In genomic region chr10:28155688-28156685, GRCm38 (mm10) we compare ENCODE assay signal across 14 mouse cellular contexts.
A peak's percentile ranks its signal among the peaks of the same experiment; 100 is the strongest.
DNase-seq lines count a peak whose midpoint lies in the region; ATAC-seq lines count a peak whose summit lies in the region.
"Had no signal": no experiment of that assay in that cellular context is flagged by ENCODE, and none has a peak within 500 bp of the region (broad histone marks: within the 10 kb centered on the region; RNA-seq: fewer than 3 reads in every experiment).

No protein-coding gene starts in this region.

- no peak overlapping the region for H3K4me3 ChIP-seq in forebrain, embryonic 11.5 days (ENCODE audit: low read depth, low read length)
- no peak overlapping the region for H3K4me3 ChIP-seq in forebrain, embryonic 10.5 days
- no peak overlapping the region for H3K4me3 ChIP-seq in limb, embryonic 10.5 days
- H3K4me3 ChIP-seq: liver, embryonic 12.5 days had no signal

- H3K27me3 ChIP-seq in forebrain, embryonic 11.5 days (ENCODE audit: control insufficient read depth, insufficient read depth, low read length): no peaks in the 10 kb centered on the region
- H3K27me3 ChIP-seq in forebrain, embryonic 10.5 days (ENCODE audit: poor library complexity, severe bottlenecking): no peaks in the 10 kb centered on the region
- H3K27me3 ChIP-seq in limb, embryonic 10.5 days (ENCODE audit: low read depth, poor library complexity, severe bottlenecking): no peaks in the 10 kb centered on the region
- H3K27me3 ChIP-seq: liver, embryonic 12.5 days had no signal

- ATAC-seq in forebrain, embryonic 11.5 days (replicated peaks; ENCODE audit: low FRiP score): peak; percentile 64; the same call in 1 of the 2 replicates
- ATAC-seq: liver, embryonic 12.5 days had no signal

- H3K4me1 ChIP-seq in forebrain, embryonic 11.5 days (replicated peaks; ENCODE audit: control insufficient read depth, insufficient read depth, low read length): no peaks in the 10 kb centered on the region
- H3K4me1 ChIP-seq in forebrain, embryonic 10.5 days: peaks cover 11% of the 10 kb centered on the region
- H3K4me1 ChIP-seq in limb, embryonic 10.5 days: peaks cover 13% of the 10 kb centered on the region
- H3K4me1 ChIP-seq: liver, embryonic 12.5 days had no signal

- no peak overlapping the region for H3K4me2 ChIP-seq in forebrain, embryonic 11.5 days (ENCODE audit: low read depth, low read length, severe bottlenecking)
- H3K4me2 ChIP-seq: liver, embryonic 12.5 days had no signal

- no peaks in the 10 kb centered on the region for H3K9me3 ChIP-seq in forebrain, embryonic 11.5 days (ENCODE audit: control insufficient read depth, low read length)
- no peaks in the 10 kb centered on the region for H3K9me3 ChIP-seq in forebrain, embryonic 10.5 days
- H3K9me3 ChIP-seq in limb, embryonic 10.5 days (replicated peaks): no peaks in the 10 kb centered on the region
- H3K9me3 ChIP-seq: liver, embryonic 12.5 days had no signal

- no peak overlapping the region for H3K27ac ChIP-seq in forebrain, embryonic 11.5 days (ENCODE audit: low read depth, low read length)
- no peak overlapping the region for H3K27ac ChIP-seq in forebrain, embryonic 10.5 days
- no peak overlapping the region for H3K27ac ChIP-seq in limb, embryonic 10.5 days
- H3K27ac ChIP-seq: liver, embryonic 12.5 days had no signal

- DNase-seq in forebrain, embryonic 11.5 days (ENCODE audit: low spot score): no peak
- DNase-seq in forebrain, embryonic 10.5 days (ENCODE audit: extremely low spot score, low spot score): no peak
- peak; percentile 3 to 5 for DNase-seq in urinary bladder, adult 18-20 months (ENCODE audit: low spot score in 2 of 2)
- DNase-seq in urinary bladder, postnatal 25 days (ENCODE audit: low spot score): no peak
- DNase-seq in limb, embryonic 10.5 days (ENCODE audit: low spot score): peak; percentile 35
- DNase-seq in spleen, adult 12 weeks (ENCODE audit: low spot score): no peak
- no peak for DNase-seq in frontal cortex, postnatal 25 days (ENCODE audit: low spot score in 2 of 2)
- no peak for DNase-seq in embryo, embryonic 10 days (ENCODE audit: low spot score)
- DNase-seq: adrenal gland, postnatal 10 days; B cell, adult 2 months; cerebellum, postnatal 36 days; gastrocnemius, postnatal 10 days; heart, postnatal 10 days had no signal

- H3K36me3 ChIP-seq in forebrain, embryonic 11.5 days (ENCODE audit: control insufficient read depth, insufficient read depth, low read length): no peaks in the 10 kb centered on the region
- H3K36me3 ChIP-seq in forebrain, embryonic 10.5 days (replicated peaks): no peaks in the 10 kb centered on the region
- no peaks in the 10 kb centered on the region for H3K36me3 ChIP-seq in limb, embryonic 10.5 days
- H3K36me3 ChIP-seq: liver, embryonic 12.5 days had no signal

- H3K9ac ChIP-seq in forebrain, embryonic 11.5 days (ENCODE audit: low read length): no peak overlapping the region
- H3K9ac ChIP-seq: liver, embryonic 12.5 days had no signal

- 76% methylated on average over 20 of the region's 20 CpGs for WGBS in forebrain, embryonic 11.5 days
- 87% methylated on average over 20 of the region's 20 CpGs for WGBS in forebrain, embryonic 10.5 days
- 68% methylated on average over 20 of the region's 20 CpGs for WGBS in limb, embryonic 10.5 days

Comparison
In these comparisons a context has a peak if more than half of its experiments do, and no peak if none do; other contexts are left out.
1. DNase-seq: peak in urinary bladder, adult 18-20 months (2 of 2) and limb, embryonic 10.5 days (single experiment); none in forebrain, embryonic 11.5 days (single experiment), forebrain, embryonic 10.5 days (single experiment), urinary bladder, postnatal 25 days (single experiment), spleen, adult 12 weeks (single experiment), frontal cortex, postnatal 25 days (0 of 2) and embryo, embryonic 10 days (single experiment).